Mouse (Mus musculus): ENCODE measurements around the gene Gm42372. TPM values are rescaled to one million over a fixed set of nuclear protein-coding genes. Genes with fewer than 3 reads are reported as not detected.

Gm42372 gene
- total RNA-seq (2023), result not detected

GRCm38 (mm10) chr7:16982859-16983568 lies at the start of gene Gm42372:
TSS of gene Gm42372 (plus strand) at chr7:16983086.

GRCm38 (mm10) chr7:16944061-16944807 lies 38.7 kb upstream of the Gm42372 start, which contains the start of gene Pnmal2:
TSS of gene Pnmal2 (plus strand) at chr7:16944682.

GRCm38 (mm10) chr7:16959539-16960187 lies 23.2 kb upstream of the Gm42372 start, which contains the start of gene Pnmal1:
TSS of gene Pnmal1 (plus strand) at chr7:16959679.

GRCm38 (mm10) chr7:16992451-16992807 lies 9.5 kb downstream of the Gm42372 start, which contains the start of gene Ccdc8:
TSS of gene Ccdc8 (plus strand) at chr7:16992708.

GRCm38 (mm10) chr7:17027588-17028343 lies 44.9 kb downstream of the Gm42372 start, which contains the start of gene Ppp5c:
TSS of gene Ppp5c (minus strand) at chr7:17027924.

Other genes starting within 250 kb of the Gm42372 start
- gene Ap2s1, start 244.7 kb upstream of the Gm42372 start, total RNA-seq (2023), result 100 to 1,000 TPM; 132 to 146 TPM
- gene Slc1a5, start 201.7 kb upstream of the Gm42372 start, total RNA-seq (2023), result 10 to 100 TPM; 52.2 to 55.7 TPM
- 100 to 1,000 TPM in 1 of 2 experiments, 10 to 100 TPM in 1; 94.4 to 111 TPM for gene Strn4, start 167.2 kb upstream of the Gm42372 start, total RNA-seq (2023)
- gene Fkrp, start 166.4 kb upstream of the Gm42372 start, total RNA-seq (2023), result 10 to 100 TPM; 18.6 to 22.7 TPM
- gene Prkd2, start 140.2 kb upstream of the Gm42372 start, total RNA-seq (2023), result 10 to 100 TPM; 17.3 to 19.9 TPM
- under 1 TPM; 0.16 to 0.52 TPM for gene Dact3, start 107.8 kb upstream of the Gm42372 start, total RNA-seq (2023)
- not detected for gene Gng8, start 91.3 kb upstream of the Gm42372 start, total RNA-seq (2023)
- 10 to 100 TPM; 43.3 to 46.2 TPM for gene Ptgir, start 76.6 kb upstream of the Gm42372 start, total RNA-seq (2023)
- gene Calm3, start 59.0 kb upstream of the Gm42372 start, total RNA-seq (2023), result 100 to 1,000 TPM; 117 to 133 TPM
- under 1 TPM in 1 of 2 experiments, not detected in 1; 0.10 TPM for gene Pnmal2, start 38.4 kb upstream of the Gm42372 start, total RNA-seq (2023)
- not detected for gene Pnmal1, start 23.4 kb upstream of the Gm42372 start, total RNA-seq (2023)
- not detected for gene Ccdc8, start 9.6 kb downstream of the Gm42372 start, total RNA-seq (2023)
- gene Ppp5c, start 44.8 kb downstream of the Gm42372 start, total RNA-seq (2023), result 10 to 100 TPM; 76.2 to 77.0 TPM
- gene Hif3a, start 79.3 kb downstream of the Gm42372 start, total RNA-seq (2023), result under 1 TPM in 1 of 2 experiments, not detected in 1; 0.24 TPM
- under 1 TPM; 0.15 to 0.18 TPM for gene Psg16, start 91.0 kb downstream of the Gm42372 start, total RNA-seq (2023)
- not detected for gene Ceacam3, start 167.2 kb downstream of the Gm42372 start, total RNA-seq (2023)
- not detected for gene Psg29, start 220.4 kb downstream of the Gm42372 start, total RNA-seq (2023)